Comparison of ENCODE assay signal across 8 mouse cellular contexts in the genomic region with DNA sequence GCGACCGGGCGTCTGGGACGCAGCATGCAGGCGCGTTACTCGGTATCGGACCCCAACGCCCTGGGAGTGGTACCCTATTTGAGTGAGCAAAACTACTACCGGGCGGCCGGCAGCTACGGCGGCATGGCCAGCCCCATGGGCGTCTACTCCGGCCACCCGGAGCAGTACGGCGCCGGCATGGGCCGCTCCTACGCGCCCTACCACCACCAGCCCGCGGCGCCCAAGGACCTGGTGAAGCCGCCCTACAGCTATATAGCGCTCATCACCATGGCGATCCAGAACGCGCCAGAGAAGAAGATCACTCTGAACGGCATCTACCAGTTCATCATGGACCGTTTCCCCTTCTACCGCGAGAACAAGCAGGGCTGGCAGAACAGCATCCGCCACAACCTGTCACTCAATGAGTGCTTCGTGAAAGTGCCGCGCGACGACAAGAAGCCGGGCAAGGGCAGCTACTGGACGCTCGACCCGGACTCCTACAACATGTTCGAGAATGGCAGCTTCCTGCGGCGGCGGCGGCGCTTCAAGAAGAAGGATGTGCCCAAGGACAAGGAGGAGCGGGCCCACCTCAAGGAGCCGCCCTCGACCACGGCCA. TPM values are rescaled to one million over a fixed set of nuclear protein-coding genes. Genes with fewer than 3 reads are reported as not detected.
A peak's percentile ranks its signal among the peaks of the same experiment; 100 is the strongest.
DNase-seq lines count a peak whose midpoint lies in the region; ATAC-seq lines count a peak whose summit lies in the region.

No protein-coding gene starts in this region.

- peak overlapping the region; percentile 41 for H3K4me3 ChIP-seq in forebrain, embryonic 12.5 days (replicated peaks)
- H3K4me3 ChIP-seq in kidney, embryonic 16.5 days (ENCODE audit: low read length), result peak overlapping the region; percentile 70
- peak overlapping the region; percentile 49 for H3K4me3 ChIP-seq in neural tube, embryonic 11.5 days (ENCODE audit: low read depth, low read length)

- under 1% methylated on average over 55 of the region's 55 CpGs for WGBS in forebrain, embryonic 12.5 days
- under 1% methylated on average over 55 of the region's 55 CpGs for WGBS in kidney, embryonic 16.5 days
- WGBS in neural tube, embryonic 11.5 days, result under 1% methylated on average over 52 of the region's 55 CpGs

- 0 out of 2 replicates have a peak overlapping the region, but pooled peaks have one; percentile 9 for H3K9ac ChIP-seq in forebrain, embryonic 12.5 days
- H3K9ac ChIP-seq in kidney, embryonic 16.5 days (replicated peaks; ENCODE audit: low read length), result peak overlapping the region; percentile 89
- H3K9ac ChIP-seq in neural tube, embryonic 11.5 days (ENCODE audit: low read length), result peak overlapping the region; percentile 59

- H3K4me2 ChIP-seq in forebrain, embryonic 12.5 days, result peak overlapping the region; percentile 62
- H3K4me2 ChIP-seq in kidney, embryonic 16.5 days (replicated peaks; ENCODE audit: low read depth, low read length), result peak overlapping the region; percentile 56
- H3K4me2 ChIP-seq in neural tube, embryonic 11.5 days (ENCODE audit: low read depth), result peak overlapping the region; percentile 76

- peak overlapping the region; percentile 32; the same call in 1 of the 2 replicates for H3K27ac ChIP-seq in forebrain, embryonic 12.5 days
- H3K27ac ChIP-seq in kidney, embryonic 16.5 days (ENCODE audit: low read length), result peak overlapping the region; percentile 94
- peak overlapping the region; percentile 80 for H3K27ac ChIP-seq in neural tube, embryonic 11.5 days (ENCODE audit: low read depth, low read length)

- 0 out of 2 replicates have a peak, but pooled peaks cover 6% of the 10 kb centered on the region for H3K9me3 ChIP-seq in forebrain, embryonic 12.5 days
- no peaks in the 10 kb centered on the region for H3K9me3 ChIP-seq in kidney, embryonic 16.5 days (ENCODE audit: low read length)
- no peaks in the 10 kb centered on the region for H3K9me3 ChIP-seq in neural tube, embryonic 11.5 days (ENCODE audit: control insufficient read depth, low read length)

- peaks cover 25% of the 10 kb centered on the region for H3K4me1 ChIP-seq in forebrain, embryonic 12.5 days
- H3K4me1 ChIP-seq in kidney, embryonic 16.5 days (ENCODE audit: insufficient read depth, low read length), result peaks cover 26% of the 10 kb centered on the region
- peaks cover 10% of the 10 kb centered on the region; the same call in 1 of the 2 replicates for H3K4me1 ChIP-seq in neural tube, embryonic 11.5 days (ENCODE audit: control insufficient read depth, insufficient read depth, low read length)

- H3K36me3 ChIP-seq in forebrain, embryonic 12.5 days (replicated peaks), result no peaks in the 10 kb centered on the region
- H3K36me3 ChIP-seq in kidney, embryonic 16.5 days (ENCODE audit: insufficient read depth, low read length), result 0 out of 2 replicates have a peak, but pooled peaks cover 5% of the 10 kb centered on the region
- H3K36me3 ChIP-seq in neural tube, embryonic 11.5 days (ENCODE audit: control insufficient read depth, insufficient read depth, low read length), result no peaks in the 10 kb centered on the region

- peak; percentile 25; the same call in 1 of the 2 replicates for ATAC-seq in forebrain, embryonic 12.5 days (ENCODE audit: low FRiP score)
- peak; percentile 75 for ATAC-seq in kidney, embryonic 16.5 days (ENCODE audit: low FRiP score, low TSS enrichment)
- ATAC-seq in neural tube, embryonic 11.5 days (ENCODE audit: insufficient read depth, low FRiP score, low TSS enrichment), result no peak

- DNase-seq in thymus, postnatal 4 days, result peak; percentile 25
- DNase-seq in thymus, postnatal 0 days (ENCODE audit: low spot score), result no peak
- DNase-seq in neural tube, embryonic 11.5 days (ENCODE audit: low spot score), result peak; percentile 47
- DNase-seq in layer of hippocampus, adult 8-10 months (ENCODE audit: low spot score in 2 of 2), result no peak
- no peak for DNase-seq in urinary bladder, postnatal 14 days (ENCODE audit: low spot score)
- DNase-seq in cerebellum, adult 9-11 months, result no peak

- peaks cover 96% of the 10 kb centered on the region for H3K27me3 ChIP-seq in forebrain, embryonic 12.5 days
- H3K27me3 ChIP-seq in kidney, embryonic 16.5 days (ENCODE audit: insufficient read depth, low read length), result peaks cover 24% of the 10 kb centered on the region
- peaks cover 84% of the 10 kb centered on the region for H3K27me3 ChIP-seq in neural tube, embryonic 11.5 days (ENCODE audit: control insufficient read depth, insufficient read depth, low read length)

RNA-seq across cellular contexts. Expression of gene Foxc2, which starts 0.7 kb away (rescaled TPM):
- 0.31 and 0.39 TPM in 2 replicates for polyA plus RNA-seq in thymus, postnatal 0 days (2015; fragmentation: Nextera tagmentation; extraction: Ambion mirVana)
- polyA plus RNA-seq in forebrain, embryonic 12.5 days (2016; fragmentation: Nextera tagmentation; extraction: Ambion mirVana), result 3.3 and 4.6 TPM in 2 replicates
- polyA plus RNA-seq in kidney, embryonic 16.5 days (2015; fragmentation: Nextera tagmentation; extraction: Ambion mirVana), result 24.9 and 27.3 TPM in 2 replicates
- polyA plus RNA-seq in neural tube, embryonic 11.5 days (2014; fragmentation: Nextera tagmentation; extraction: Ambion mirVana), result 15.4 and 15.5 TPM in 2 replicates
- 1 to 10 TPM; 1.0 to 2.3 (median 1.3) TPM for total RNA-seq in layer of hippocampus, adult 8-10 months (2022)

RNA-seq across cellular contexts. Expression of gene Mthfsd, which starts 8.5 kb away (rescaled TPM):
- 36.4 and 37.1 TPM in 2 replicates for polyA plus RNA-seq in thymus, postnatal 0 days (2015; fragmentation: Nextera tagmentation; extraction: Ambion mirVana)
- 55.0 and 60.2 TPM in 2 replicates for polyA plus RNA-seq in forebrain, embryonic 12.5 days (2016; fragmentation: Nextera tagmentation; extraction: Ambion mirVana)
- 75.7 and 81.1 TPM in 2 replicates for polyA plus RNA-seq in kidney, embryonic 16.5 days (2015; fragmentation: Nextera tagmentation; extraction: Ambion mirVana)
- polyA plus RNA-seq in neural tube, embryonic 11.5 days (2014; fragmentation: Nextera tagmentation; extraction: Ambion mirVana), result 56.9 and 63.7 TPM in 2 replicates
- total RNA-seq in layer of hippocampus, adult 8-10 months (2022), result 10 to 100 TPM; 41.1 to 45.8 (median 44.7) TPM

RNA-seq across cellular contexts. Expression of gene Foxl1, which starts 11.1 kb away (rescaled TPM):
- 0.10 and 0.12 TPM in 2 replicates for polyA plus RNA-seq in thymus, postnatal 0 days (2015; fragmentation: Nextera tagmentation; extraction: Ambion mirVana)
- polyA plus RNA-seq in forebrain, embryonic 12.5 days (2016; fragmentation: Nextera tagmentation; extraction: Ambion mirVana), result 0.18 and 0.36 TPM in 2 replicates
- polyA plus RNA-seq in kidney, embryonic 16.5 days (2015; fragmentation: Nextera tagmentation; extraction: Ambion mirVana), result 6.5 and 6.7 TPM in 2 replicates
- 1.1 and 1.3 TPM in 2 replicates for polyA plus RNA-seq in neural tube, embryonic 11.5 days (2014; fragmentation: Nextera tagmentation; extraction: Ambion mirVana)
- total RNA-seq in layer of hippocampus, adult 8-10 months (2022), result under 1 TPM in 3 of 4 experiments, not detected in 1; 0.16 to 0.18 (median 0.16) TPM

RNA-seq across cellular contexts. Expression of gene Foxf1, which starts 32.5 kb away (rescaled TPM):
- polyA plus RNA-seq in thymus, postnatal 0 days (2015; fragmentation: Nextera tagmentation; extraction: Ambion mirVana), result 0.12 and 0.16 TPM in 2 replicates
- polyA plus RNA-seq in forebrain, embryonic 12.5 days (2016; fragmentation: Nextera tagmentation; extraction: Ambion mirVana), result 0.08 and 1.0 TPM in 2 replicates
- polyA plus RNA-seq in kidney, embryonic 16.5 days (2015; fragmentation: Nextera tagmentation; extraction: Ambion mirVana), result 1.5 and 4.6 TPM in 2 replicates
- polyA plus RNA-seq in neural tube, embryonic 11.5 days (2014; fragmentation: Nextera tagmentation; extraction: Ambion mirVana), result 2.6 and 6.1 TPM in 2 replicates
- total RNA-seq in layer of hippocampus, adult 8-10 months (2022), result 1 to 10 TPM in 1 of 4 experiments, under 1 TPM in 3; 0.52 to 1.1 (median 0.59) TPM

Comparison
In these comparisons a context has a peak if more than half of its experiments do, and no peak if none do; other contexts are left out.
1. DNase-seq: peak in thymus, postnatal 4 days (single experiment) and neural tube, embryonic 11.5 days (single experiment); none in thymus, postnatal 0 days (single experiment), layer of hippocampus, adult 8-10 months (0 of 2), urinary bladder, postnatal 14 days (single experiment) and cerebellum, adult 9-11 months (single experiment).
2. H3K27ac ChIP-seq: peak in every context shown above with its lines; median percentile 94 in kidney, embryonic 16.5 days; 80 in neural tube, embryonic 11.5 days; 32 in forebrain, embryonic 12.5 days.
3. H3K9ac ChIP-seq: peak in every context shown above with its lines; median percentile 89 in kidney, embryonic 16.5 days; 59 in neural tube, embryonic 11.5 days; 9 in forebrain, embryonic 12.5 days.
4. Peak in every context shown above with its lines, with median percentiles within 50 percentile points of each other: H3K4me2 ChIP-seq and H3K4me3 ChIP-seq.